Mouse (Mus musculus) frontal cortex, postnatal 14 days (tissue): ENCODE data around the gene Gnat2.

Experiments
- DNase-seq, 2 experiments: peaks; one replicate each; pipeline ENCODE4 v3.0.0; 2022; ENCODE audit warnings: low spot score in 2 of 2

Gnat2 gene

DNA sequence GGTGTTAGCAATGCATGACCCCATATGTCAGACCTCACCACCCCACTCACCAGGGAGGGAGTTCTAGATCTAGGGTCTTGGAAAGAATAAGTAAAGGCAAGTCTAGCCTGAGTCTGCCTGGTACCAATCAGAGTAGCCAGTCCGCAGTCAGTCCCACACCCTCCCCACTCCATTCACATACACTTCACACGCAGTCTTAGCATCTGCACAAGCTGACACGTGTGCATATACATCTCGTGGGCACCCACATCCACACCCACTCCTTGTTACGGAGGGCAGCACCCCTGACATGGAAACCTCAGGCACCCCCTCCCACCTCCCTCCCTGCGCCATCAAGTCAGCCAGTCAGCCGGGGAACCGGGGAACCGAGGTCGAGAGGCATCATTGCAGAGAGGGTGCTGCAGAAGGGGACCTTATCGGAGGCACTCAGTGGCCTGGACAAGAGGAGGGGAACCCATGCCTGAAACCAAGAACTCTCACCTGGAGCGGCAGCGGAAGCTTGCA, 7.8 kb upstream of the Gnat2 start:
- DNase-seq, result no peak

DNA sequence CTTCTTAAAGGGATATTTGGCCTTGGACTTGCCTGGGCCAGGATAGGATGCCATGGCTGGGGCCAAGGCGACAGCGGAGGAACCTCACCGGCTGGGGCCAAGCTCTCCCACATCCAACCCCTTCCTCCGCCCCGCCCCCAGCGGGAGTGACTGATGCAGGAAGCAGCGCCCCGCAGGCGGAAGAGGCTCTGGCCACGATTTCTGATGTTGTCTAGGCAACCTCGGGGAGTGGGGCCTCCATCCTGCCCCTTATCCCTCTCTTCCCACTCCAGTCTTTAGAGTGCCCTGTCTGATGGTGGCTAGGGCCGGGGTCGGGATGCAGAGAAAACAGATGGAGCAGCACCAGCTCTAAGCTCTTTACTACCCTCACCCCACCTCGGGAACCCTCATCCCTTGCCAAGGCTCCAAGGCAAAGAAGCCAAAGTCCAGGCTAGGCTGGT, 7.3 kb upstream of the Gnat2 start:
- DNase-seq, result peak; percentile 81 to 89

DNA sequence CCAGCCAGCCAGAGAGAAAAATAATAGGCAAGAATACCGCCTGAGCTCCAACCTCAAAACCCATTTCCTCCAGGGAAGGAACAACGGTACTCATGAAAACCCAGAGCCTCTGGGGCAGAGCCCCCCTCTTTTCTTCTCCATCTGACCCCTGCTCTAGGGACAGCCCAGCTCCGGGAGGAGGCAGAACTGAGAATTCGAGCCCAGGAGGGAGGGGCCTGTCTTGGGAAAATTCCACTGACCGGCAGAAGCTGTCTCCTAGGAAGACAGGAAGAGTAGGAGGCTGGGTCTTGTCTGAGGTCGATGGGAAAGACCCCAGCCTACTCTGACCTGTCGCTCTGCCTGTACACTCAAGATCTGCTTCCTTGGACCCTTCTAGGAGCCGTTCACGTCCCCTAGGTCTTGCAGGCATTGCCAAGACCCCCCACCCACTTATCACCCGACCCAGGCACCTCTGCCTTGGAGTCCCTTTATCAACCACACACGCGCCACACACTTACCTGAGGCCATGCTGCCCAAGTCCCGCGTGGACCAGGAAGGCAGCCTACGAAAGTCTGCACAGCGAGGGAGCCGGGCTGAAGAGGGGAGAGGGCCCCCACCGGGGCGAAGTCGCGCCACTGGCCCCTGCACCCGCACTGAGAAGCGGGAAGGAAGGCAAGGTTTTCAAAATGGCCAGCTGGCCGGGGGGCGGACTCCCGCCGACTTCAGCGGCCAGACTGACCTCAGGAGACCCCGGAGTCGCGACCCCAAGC, 6.7 kb upstream of the Gnat2 start:
- no peak for DNase-seq

DNA sequence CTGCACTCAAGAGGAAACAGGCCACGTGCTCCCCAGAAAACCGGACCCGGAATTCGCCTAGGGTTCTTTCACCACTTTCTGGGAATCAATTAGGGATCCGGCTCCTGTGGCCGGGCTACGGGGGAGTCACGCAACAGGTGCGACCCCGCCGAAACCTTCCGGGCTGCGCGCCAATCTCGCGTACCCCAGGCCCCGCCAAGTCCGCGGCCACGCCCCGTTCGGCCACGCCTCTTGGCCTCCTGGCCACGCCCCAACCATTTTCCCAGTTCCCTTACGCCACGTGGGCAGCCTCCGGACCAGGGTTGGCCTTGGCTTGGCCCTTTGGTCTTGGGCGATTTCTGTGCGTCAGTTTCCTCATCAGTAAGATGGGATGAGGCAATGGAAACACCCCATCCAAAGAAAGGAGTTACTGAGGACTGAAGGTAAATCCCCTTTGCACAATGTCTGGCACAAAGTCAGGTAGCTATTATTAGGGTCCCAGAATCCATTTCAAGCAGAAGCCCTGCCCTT, 6.1 kb upstream of the Gnat2 start, which contains the start of gene Ampd2:
Gene Ampd2, minus strand, starts transcription at position 182 of the 510 bp plus-strand sequence.
- no peak for DNase-seq

DNA sequence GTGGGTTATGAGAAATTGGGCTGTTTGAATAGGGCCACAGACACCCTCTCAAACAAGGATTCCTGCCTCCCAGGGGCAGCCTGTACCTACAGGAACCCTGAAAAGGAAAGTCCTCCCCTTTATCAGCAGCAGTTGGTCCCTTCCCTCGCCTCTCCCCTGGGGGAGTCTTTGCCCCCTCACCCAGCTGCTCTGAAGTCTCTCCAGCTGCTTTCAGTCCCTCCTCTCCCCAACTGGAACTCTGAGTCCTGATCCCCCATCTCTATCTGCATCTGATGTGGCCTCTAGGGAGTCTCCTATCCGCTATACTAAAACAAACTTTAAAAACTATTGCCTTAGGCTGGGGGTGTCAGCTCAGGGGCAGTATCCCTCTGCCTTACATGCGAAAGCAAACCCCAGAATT, 5.3 kb upstream of the Gnat2 start:
- DNase-seq, result no peak

DNA sequence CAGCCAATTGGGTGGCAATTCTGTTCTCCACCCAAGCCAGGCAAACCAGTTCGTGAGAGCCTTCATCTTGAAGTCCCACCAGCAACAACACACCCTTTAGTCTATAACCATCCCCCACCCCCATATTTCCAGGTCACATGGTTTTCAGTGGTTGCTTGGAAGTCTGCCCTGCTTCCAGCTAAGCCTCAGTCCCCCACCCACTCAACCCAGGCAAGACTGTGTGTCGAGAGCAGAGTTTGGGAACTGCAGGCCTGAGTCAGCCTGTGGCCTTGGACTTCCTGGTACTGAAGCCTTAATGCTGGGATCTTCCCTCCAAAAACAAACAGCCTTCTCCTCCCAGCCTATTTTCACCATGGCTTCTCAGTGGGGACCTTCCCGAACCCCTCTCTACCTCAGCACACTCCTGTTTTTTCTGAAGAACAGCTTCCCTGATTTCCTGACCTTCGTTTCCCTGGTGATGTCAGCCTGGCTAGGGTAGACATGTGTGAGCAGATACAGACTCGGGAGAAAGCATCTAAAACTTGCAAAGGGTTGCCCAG, 3.7 kb upstream of the Gnat2 start:
- no peak for DNase-seq

DNA sequence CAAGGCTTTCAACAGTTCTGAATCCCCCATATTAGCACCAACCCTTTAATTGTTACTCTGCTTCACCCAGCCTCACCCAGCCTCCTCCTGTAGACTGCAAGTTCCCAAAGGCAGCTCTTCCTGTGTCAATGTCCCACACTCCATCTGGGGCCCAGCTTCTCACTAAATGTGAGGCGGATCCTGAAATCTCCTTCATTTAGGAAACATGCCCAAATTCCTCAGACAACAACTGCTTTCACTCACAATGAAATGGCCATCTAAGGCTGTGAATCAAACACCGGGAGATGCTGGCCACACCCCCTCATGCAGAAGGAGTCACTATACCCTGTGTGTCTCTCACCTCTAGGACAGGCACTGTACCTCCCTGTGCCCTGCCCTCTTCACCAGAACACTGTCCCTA, 2.7 kb upstream of the Gnat2 start:
- DNase-seq, result no peak

DNA sequence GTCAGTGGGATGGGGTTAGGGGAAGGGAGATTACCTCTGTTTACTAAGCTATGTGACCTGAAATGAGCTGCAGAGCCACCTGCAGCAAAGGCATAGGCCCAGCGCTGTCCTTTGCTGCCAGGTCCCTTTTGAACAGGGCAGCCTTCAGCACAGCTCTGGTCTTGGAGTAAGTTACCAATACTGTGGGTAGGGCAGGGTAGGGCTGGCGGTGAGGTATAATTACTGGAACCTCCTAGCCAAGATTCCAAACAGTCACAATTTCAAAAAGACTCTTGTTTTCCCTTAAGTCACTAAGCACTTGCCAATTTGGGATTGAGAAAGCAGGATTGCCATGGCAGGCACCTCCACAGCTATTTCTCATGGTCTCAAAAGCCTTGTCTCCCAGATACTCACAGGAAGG, 2.0 kb upstream of the Gnat2 start:
- no peak for DNase-seq

DNA sequence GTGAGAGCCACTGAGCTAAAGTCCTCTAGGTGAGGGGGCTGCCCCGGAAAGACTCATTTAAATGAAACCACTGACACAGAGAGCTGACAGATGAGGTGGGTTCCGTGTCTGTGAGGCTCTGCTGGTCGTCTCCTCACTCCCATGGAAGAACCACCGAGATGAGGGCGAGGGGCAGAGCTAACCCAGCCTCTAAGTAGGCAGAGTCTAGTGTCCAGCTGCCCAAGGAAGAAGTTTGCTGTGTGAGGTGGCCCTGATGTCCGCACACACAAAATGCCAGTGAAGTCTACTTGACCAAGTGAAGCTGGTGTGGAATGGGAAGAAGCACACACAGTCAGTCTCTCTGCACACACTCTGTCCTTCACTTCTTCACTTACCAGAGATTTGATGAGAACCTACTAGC, 559 bp upstream of the Gnat2 start:
- DNase-seq, result no peak

DNA sequence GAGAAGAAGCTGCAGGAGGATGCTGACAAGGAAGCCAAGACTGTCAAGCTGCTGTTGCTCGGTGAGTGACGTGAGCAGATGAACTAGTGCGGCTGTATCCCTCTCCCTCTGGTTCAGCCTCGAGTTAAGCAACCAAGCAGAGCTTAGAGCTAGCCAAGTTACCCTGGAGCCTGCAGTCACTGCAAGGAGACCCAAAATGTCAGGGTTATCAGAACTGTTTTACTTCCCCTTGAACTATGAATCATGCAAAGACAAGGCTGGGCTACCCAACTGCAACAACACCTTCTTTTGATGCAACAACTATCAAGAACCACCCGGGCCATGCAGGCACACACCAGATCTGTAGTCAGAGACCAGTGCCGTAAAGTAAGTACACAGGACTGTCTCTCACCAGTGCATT, 717 bp downstream of the Gnat2 start:
- DNase-seq, result no peak

DNA sequence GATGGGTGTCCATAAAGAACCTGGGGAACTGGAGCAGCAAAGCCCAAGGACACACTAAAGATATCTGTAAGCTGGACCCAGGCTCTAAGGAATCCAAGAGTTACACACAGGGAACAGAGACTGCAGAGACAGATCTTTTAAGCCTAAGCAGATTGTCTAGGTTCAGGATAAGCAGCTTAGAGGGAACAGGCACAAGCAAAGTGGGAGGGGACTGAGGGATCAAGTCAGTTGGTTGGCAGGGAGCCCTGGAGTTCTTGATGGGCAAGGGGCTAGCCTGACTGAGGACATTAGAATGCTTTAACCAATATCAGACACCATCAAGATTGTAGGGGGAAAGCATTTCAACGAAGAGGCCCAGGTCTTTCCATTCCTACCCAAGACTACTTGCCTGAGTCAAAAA, 1.6 kb downstream of the Gnat2 start:
- no peak for DNase-seq

DNA sequence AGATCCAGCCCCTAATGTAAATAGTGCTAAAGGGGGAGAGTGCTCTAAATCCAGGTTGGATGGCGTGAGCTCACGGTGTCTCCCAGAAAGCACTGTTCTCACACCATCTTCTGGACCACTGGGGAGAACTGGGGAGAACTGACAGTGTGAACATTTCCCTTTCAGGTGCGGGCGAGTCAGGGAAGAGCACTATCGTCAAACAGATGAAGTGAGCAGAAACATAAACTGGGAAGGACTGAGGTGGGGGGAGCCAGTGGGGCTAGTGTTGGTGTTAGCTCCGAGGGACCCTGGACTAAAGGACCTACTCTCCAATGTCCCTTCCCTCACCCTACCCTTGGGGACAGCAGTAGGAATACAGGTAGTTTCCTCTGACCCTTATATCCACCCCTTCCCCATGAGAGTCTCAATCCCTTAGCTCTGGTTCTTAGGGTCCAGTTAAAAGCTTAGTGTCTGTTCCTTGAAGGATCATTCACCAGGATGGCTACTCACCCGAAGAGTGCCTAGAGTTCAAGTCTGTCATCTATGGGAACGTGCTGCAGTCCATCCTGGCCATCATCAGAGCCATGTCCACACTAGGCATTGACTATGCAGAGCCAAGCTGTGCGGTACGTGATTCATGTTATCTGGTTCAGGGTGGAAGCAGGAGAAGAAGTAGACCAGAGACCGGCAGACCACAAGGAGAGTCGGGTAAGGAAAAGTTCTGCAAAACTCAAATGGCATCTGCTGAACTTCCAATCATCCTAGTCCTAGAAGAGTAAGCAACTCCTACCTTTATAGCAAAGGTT, 2.6 kb downstream of the Gnat2 start:
- no peak for DNase-seq

DNA sequence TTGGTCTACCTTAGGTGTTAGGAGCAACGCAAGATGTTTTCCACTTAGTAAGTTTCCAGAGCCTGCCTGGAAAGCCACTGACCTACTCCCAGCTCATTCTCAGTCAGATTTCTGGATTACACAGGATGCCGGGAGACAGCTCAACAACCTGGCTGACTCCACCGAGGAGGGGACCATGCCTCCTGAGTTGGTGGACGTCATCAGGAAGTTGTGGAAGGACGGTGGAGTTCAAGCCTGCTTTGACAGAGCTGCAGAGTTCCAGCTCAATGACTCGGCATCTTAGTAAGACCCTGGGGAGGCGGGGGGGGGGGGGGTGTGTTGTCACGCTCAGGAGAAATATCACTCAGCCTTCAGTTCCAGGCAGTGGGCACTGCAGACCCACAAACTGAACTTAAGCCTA, 3.6 kb downstream of the Gnat2 start:
- no peak for DNase-seq

DNA sequence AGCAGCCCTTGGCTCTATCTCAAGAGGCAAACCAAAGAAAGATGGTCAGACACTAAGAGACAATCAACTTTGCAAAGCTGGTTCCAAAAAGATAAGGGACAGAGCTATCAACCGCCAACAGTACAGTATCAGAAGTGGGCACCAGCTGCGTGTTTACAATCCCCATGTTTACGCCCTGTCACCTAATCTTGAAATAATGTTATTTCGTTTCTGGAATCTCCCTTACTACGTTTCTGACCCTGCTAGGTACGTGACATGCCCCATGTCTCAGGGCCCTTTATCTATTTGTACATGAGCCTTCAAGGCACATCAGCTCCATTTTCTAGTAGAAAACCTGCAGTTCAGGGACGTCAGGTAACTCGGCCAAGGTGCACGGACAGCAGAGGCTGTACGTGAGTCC, 4.1 kb downstream of the Gnat2 start:
- no peak for DNase-seq

DNA sequence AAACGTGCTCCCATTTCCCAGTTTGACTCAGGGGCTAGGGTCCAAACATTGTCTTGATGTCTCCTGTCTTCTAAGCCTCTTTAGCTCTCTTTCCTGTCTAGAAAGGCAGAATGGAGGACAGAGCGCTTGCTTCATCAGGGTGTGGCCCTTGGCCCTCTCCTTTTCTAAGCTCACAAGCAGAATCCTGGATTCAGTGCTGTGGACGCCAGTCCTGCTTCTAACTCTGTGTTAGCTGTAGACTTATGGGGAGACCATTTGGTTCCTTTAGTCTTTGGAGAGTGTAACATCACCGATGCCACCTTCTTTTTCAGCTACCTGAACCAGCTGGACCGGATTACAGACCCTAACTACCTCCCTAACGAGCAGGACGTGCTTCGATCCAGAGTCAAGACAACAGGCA, 5.1 kb downstream of the Gnat2 start:
- DNase-seq, result no peak

DNA sequence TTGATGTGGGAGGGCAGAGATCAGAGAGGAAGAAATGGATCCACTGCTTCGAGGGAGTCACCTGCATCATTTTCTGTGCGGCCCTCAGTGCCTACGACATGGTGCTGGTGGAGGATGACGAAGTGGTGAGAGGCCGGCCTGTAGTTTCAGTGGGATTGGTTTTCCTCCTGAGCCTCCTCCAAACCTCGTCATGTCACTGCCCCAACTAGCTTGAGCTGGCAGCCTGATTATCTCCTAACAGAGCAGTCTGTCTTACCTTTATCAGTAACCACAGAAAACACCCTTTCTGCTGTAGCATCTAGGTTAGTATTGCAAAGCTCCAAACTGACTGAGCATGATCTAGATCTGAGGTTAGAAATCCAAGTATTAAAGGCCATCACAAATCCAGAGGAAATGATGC, 5.7 kb downstream of the Gnat2 start:
- DNase-seq, result no peak

DNA sequence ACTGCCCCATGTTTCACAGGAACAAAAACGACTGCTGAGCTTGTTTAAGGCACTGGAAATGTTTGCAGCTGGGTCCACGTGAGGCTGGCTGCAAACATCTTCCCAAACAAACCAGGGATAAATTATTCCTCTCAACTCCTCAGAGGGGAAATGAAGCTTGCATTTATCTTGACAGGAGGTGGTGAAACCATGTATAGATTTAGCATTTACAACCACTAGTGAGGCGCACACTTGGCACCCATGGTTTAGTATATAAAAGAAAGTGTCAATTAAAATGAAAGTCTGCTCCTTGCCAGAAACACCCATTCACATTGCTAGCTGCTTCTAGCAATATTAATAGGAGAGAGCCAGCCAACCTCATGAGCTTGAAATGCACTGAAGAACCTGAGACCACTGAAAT, 9.0 kb downstream of the Gnat2 start:
- DNase-seq, result no peak

DNA sequence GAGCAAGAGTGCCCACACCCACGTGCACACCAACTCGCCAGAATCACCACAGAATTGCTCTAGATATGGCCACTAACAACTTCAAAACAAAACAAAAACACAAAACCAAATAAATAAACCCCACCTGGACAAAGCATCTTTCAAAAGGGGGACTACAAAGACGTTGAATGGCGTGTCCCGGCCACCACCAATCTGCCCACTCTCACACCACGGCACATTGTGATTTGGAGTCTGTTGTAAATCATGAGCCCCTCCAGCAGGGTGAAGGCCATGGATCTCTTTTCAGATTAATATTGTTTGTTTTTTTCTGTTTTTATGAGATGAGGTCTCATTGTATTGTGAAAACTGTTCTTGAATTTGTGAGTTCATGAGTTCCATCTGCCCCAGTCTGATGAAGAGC, 9.5 kb downstream of the Gnat2 start:
- no peak for DNase-seq

DNA sequence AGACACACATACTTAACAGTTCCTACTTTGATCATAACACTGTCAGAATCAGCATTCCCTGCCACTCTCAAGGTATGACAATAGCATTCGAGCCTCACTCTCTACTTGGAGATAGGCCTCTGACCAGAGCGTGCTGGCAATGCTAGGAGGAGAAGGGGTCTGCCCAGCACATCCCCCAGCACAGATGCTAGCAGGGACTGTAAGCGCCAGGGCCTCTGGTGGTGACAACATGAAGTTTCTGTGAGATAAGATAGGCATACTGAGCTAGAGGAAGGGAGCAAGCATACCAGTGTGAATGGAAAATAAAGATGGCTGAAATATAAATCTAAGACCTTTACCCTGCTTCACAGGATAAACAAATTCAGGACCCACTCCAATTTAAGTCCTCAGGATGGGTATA, 12.7 kb downstream of the Gnat2 start:
- DNase-seq, result no peak

DNA sequence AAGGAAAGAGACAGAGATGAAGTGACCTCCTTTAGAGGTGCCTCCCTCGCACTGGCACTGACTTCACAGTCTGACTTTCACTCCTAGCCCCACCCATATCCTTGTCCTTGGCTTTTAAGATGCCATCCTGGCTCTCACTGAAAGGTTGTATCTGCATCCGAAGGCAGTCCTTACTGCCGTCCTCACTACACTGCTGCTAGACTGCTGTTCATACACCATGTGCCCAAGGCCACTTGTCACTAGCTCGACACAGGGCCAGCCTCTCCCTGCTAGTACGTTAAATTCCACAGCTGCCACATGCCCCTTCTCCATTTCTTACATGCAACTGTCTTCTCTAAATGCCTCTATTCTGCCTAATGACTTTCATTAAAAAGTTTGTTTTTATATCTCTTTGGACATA, 18.7 kb downstream of the Gnat2 start:
- no peak for DNase-seq

DNA sequence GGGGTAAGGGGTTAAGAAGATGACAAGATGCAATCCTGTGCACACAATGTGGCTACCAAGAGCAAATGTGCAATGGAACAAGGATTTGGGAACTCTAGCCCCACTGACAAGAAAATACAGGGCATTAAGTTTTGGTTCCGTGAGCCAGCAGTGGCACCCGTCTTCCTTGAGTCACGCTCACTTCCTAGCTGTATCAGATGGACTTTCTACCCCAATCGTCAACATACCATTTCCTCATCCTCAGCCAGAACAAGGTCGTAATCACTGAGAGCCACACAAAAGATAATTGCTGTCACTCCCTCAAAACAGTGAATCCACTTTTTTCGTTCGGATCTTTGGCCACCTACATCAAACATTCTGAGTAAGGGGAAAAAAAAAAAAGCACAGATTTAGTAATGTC, 19.7 kb downstream of the Gnat2 start:
- no peak for DNase-seq

DNA sequence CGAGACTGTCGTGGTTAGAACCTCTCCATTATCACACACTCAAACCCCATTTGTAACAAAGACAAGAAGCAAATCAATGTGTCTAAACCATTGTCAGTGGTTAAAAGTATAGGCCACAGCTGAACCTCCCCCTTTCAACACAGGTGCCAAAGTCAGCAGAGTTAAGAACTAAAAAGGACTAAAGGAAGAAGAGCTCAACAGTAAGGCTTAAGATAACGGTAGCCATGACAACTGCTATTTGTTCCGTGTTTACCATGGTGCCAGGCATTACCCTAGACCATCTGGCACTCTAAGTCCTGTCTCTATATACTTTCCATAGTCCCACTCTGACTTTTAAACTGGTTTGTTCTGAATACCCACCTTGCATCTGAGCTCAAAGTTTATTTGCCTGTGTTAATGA, 20.1 kb downstream of the Gnat2 start:
- no peak for DNase-seq
